Mouse (Mus musculus) C2C12 (cell line): ENCODE measurements at regions not wholly inside any gene's neighbourhood (a gene's known extent, or its start where the extent isn't known, plus 50 kb on each side); places are given as distances from the start of the nearest gene placed in this dataset.

Experiments
- H3K27me3 ChIP-seq: one replicate; pipeline ENCODE4 v1.6.1; 2011; ENCODE audit not compliant: control insufficient read depth, insufficient read depth, insufficient read length
- H3K36me3 ChIP-seq: one replicate; pipeline ENCODE4 v1.6.1; 2011; ENCODE audit not compliant: control insufficient read depth, insufficient read depth
- H3K4me3 ChIP-seq: one replicate; pipeline ENCODE4 v1.5.1; 2011; ENCODE audit warnings: mild to moderate bottlenecking, control low read depth; ENCODE audit not compliant: poor library complexity, insufficient read depth, severe bottlenecking
- H3K79me2 ChIP-seq: one replicate; pipeline ENCODE4 v1.6.1; 2011; ENCODE audit not compliant: control insufficient read depth, insufficient read depth
- H3K79me3 ChIP-seq: one replicate; pipeline ENCODE4 v1.6.1; 2011; ENCODE audit warnings: low read depth, control low read depth
- H3ac ChIP-seq: one replicate; pipeline ENCODE3; 2011; ENCODE audit warnings: low read depth; ENCODE audit not compliant: control insufficient read depth, insufficient read length
- CEBPB ChIP-seq: IDR thresholded peaks from one replicate; pipeline ENCODE4 v1.6.1; 2011; ENCODE audit warnings: low read depth, mild to moderate bottlenecking, control low read depth, moderate library complexity
- CTCF ChIP-seq: IDR thresholded peaks from one replicate; pipeline ENCODE4 v1.5.1; 2011; ENCODE audit not compliant: control insufficient read depth, insufficient read depth, insufficient read length
- FOSL1 ChIP-seq: IDR thresholded peaks from one replicate; pipeline ENCODE4 v1.8.0; 2011; ENCODE audit warnings: mild to moderate bottlenecking, low read length; ENCODE audit not compliant: poor library complexity, insufficient read depth, severe bottlenecking
- MAX ChIP-seq: IDR thresholded peaks from one replicate; pipeline ENCODE4 v1.6.1; 2011; ENCODE audit warnings: mild to moderate bottlenecking, control low read depth
- MYOD1 ChIP-seq: IDR thresholded peaks from one replicate; pipeline ENCODE4 v1.6.1; 2011; ENCODE audit warnings: low read depth; ENCODE audit not compliant: control insufficient read depth, insufficient read length
- MYOG ChIP-seq: IDR thresholded peaks from one replicate; pipeline ENCODE4 v1.6.1; 2011; ENCODE audit not compliant: control insufficient read depth, insufficient read length; ENCODE audit errors: extremely low read depth
- USF1 ChIP-seq: IDR thresholded peaks from one replicate; pipeline ENCODE4 v1.6.1; 2011; ENCODE audit warnings: low read depth, mild to moderate bottlenecking, control low read depth, moderate library complexity

DNA sequence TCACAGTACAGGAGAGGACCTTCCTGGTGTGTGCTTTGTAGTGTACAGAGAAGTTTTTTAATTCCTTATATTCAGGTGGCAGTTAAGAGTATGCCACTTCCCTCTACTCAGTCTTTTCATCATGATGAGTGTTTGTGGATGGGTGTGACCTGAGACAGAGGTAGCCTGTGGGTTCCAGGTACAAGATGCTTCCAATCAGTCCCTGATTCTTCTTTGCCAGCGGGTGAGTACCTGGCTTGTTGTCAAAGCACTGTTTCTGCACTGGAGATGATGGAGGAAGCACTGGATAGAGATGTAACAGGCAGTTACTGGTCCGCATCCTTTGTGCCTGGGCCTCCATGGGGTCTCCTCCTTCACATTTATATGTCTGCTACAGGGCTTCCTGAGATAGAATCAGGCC lies 234.7 kb upstream of the Trib2 start:
- Histone ChIP-seq H3K36me3 (no peaks in the 10 kb centered on the region), H3K4me3 (no peak overlapping the region), H3ac (no peak overlapping the region), H3K27me3 (no peaks in the 10 kb centered on the region), H3K79me2 (no peaks in the 10 kb centered on the region), H3K79me3 (no peaks in the 10 kb centered on the region)
- TF ChIP-seq CEBPB (no peak), MYOD1 (no peak), USF1 (no peak), FOSL1 (no peak), MAX (no peak), MYOG (no peak), CTCF (no peak)

DNA sequence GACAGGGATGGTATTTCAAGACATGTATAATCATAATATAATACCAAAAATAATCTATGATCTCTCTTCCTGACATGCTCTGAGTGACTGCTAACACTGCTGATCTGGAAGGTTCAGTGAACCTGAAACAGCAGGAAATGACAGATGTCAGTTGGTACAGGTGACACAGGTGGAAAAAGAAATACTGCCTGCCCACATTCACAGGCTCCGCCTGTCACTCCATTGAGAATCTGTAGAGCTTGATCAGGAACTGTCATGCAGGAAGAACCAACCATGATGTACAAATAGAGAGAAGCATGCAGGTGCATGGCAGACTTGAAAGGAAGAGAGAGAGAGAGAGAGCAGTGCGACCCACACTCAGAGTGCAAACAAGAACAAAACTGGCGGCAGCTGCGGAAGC lies 232.8 kb upstream of the Trib2 start:
- Histone ChIP-seq H3K79me3 (no peaks in the 10 kb centered on the region), H3K4me3 (no peak overlapping the region), H3K36me3 (no peaks in the 10 kb centered on the region), H3K79me2 (no peaks in the 10 kb centered on the region), H3ac (no peak overlapping the region), H3K27me3 (no peaks in the 10 kb centered on the region)
- TF ChIP-seq MYOD1 (no peak), CTCF (no peak), FOSL1 (no peak), MYOG (no peak), MAX (no peak), CEBPB (no peak), USF1 (no peak)

DNA sequence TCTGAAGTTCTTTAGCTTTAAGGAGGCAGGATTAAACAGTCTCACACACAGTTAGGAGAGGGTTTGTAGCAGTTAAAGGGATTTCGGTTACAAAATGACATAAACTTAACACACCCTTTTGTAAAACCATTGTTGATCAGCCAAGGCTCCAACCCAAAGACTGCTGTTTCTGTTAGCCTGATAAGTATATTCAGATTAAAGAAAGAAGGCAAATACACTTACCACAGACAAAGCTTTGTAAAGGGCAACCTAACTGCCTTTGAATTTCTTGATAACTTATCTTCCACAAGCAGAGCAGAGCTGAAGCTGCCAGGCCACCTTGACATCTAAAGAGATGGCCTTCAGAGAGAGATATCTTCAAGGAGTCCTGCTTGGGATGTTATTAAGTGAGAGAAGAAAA lies 229.9 kb upstream of the Trib2 start:
- Histone ChIP-seq H3K27me3 (no peaks in the 10 kb centered on the region), H3K79me2 (no peaks in the 10 kb centered on the region), H3K4me3 (no peak overlapping the region), H3ac (no peak overlapping the region), H3K79me3 (no peaks in the 10 kb centered on the region), H3K36me3 (no peaks in the 10 kb centered on the region)
- TF ChIP-seq USF1 (no peak), CEBPB (no peak), FOSL1 (no peak)

DNA sequence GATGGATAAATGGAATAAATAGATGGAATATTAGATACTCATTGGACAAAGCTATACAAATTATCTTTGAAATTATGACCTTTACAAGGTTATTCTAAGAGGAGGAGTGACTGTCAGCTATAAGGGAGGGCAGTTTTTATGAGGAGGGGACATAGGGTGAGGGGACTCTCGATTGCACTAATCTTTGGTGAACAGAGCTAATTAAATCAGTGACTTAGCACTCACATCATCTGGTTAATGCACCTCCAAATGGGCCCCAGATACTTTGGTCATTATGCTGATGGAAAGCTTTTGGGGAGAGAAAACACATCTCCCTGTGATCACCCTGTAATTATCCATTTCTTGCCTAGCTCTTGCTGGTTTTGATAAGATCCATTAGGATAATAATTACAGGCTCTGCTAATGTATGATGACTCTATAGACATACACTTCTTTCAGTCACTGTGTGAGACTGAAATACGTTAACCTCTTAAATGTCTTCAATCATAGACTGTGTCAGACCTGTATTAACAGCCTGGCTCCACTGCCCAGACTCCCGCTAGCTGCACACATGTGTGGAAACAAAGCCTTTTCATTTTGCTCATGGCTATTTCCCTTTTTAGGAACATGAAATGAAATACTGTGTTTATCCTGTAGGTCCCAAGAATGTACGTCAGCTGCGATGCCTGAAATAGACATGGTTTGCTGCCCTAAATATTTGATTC lies 229.2 kb upstream of the Trib2 start:
- no peaks in the 10 kb centered on the region for H3K79me2 ChIP-seq
- H3K79me3 ChIP-seq = no peaks in the 10 kb centered on the region
- H3K4me3 ChIP-seq = no peak overlapping the region
- no peak for TF ChIP-seq CTCF
- no peak for TF ChIP-seq MYOG
- TF ChIP-seq FOSL1 = no peak
- TF ChIP-seq MAX = no peak
- TF ChIP-seq MYOD1 = no peak
- no peak for TF ChIP-seq USF1
- no peak for TF ChIP-seq CEBPB
- H3K27me3 ChIP-seq = no peaks in the 10 kb centered on the region
- no peak overlapping the region for H3ac ChIP-seq
- no peaks in the 10 kb centered on the region for H3K36me3 ChIP-seq

DNA sequence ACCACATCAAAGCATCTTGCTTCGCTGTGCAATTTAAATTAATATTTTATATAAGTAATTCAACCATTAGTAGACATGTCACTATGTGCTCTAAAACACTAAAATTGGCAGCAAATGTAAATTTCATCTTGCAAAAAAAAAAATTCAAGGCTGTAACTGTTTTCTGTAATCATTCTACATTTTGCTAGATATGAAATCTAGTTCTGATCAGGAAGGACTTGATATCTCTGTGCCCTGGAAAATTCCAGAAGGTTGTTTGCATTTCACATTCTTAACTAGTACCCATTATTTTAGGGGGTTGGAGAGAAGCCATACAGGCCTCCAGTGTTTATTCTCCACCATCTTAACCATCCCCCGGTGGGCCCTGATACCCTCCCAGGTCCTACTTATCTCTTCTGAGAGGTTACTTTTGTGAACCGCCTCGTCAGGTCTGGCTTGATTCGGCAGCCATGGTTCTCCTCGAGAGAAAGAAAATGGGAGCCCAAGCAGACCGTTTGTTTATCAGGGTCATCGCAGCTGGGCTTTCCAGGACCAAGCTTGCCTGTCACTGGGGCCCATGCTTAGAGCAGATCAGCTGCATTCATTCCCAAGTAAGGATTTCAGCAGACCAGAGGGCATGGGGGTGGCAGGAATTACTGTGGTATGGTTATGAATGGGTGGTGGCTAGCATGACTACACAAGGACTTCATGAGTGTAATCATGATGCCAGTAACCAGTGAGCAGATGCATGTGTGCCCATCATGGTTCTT lies 226.9 kb upstream of the Trib2 start:
- Histone ChIP-seq H3K27me3 (no peaks in the 10 kb centered on the region), H3K4me3 (no peak overlapping the region), H3K36me3 (no peaks in the 10 kb centered on the region), H3K79me2 (no peaks in the 10 kb centered on the region), H3ac (no peak overlapping the region), H3K79me3 (no peaks in the 10 kb centered on the region)
- TF ChIP-seq MYOD1 = no peak
- no peak for TF ChIP-seq MAX
- TF ChIP-seq CTCF = no peak
- no peak for TF ChIP-seq FOSL1

DNA sequence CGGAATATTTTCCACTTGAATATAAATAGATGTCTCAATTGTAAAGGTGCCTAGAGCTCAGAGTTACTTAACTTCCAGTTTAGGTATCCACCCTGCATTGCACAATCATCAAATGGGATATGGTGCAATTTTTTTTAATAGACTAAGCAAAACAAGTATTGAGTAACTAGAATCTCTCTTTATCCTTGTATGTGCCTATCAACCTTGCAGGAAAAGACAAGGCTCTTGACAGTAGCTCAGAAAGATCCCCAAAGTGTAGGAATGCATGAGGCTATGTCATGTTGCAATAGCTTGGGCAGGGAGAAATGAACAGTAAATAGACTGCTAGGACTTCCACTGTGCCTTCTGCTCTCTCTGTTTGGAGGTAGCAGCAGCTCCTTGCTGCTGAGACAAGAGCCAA lies 225.6 kb upstream of the Trib2 start:
- no peak overlapping the region for H3ac ChIP-seq
- H3K27me3 ChIP-seq = no peaks in the 10 kb centered on the region
- no peaks in the 10 kb centered on the region for H3K36me3 ChIP-seq
- no peaks in the 10 kb centered on the region for H3K79me3 ChIP-seq
- H3K4me3 ChIP-seq = no peak overlapping the region
- no peak for TF ChIP-seq CEBPB
- TF ChIP-seq MYOG = no peak
- no peak for TF ChIP-seq MYOD1
- TF ChIP-seq USF1 = no peak
- TF ChIP-seq MAX = no peak
- no peak for TF ChIP-seq CTCF
- no peak for TF ChIP-seq FOSL1
- H3K79me2 ChIP-seq = no peaks in the 10 kb centered on the region
